Mouse (Mus musculus) megakaryocyte, embryonic 14.5 days (primary cell): ENCODE data around the gene Lin28b.

ENCODE experiments used
- FLI1 ChIP-seq: IDR thresholded peaks from 2 replicates; pipeline ENCODE4 v1.6.1; 2012; ENCODE audit warnings: low read length, inconsistent platforms, mixed read lengths
- GATA1 ChIP-seq: IDR thresholded peaks from 3 replicates; pipeline ENCODE4 v1.6.1; 2012; ENCODE audit warnings: mixed read lengths, low read length, inconsistent platforms, borderline replicate concordance

DNA sequence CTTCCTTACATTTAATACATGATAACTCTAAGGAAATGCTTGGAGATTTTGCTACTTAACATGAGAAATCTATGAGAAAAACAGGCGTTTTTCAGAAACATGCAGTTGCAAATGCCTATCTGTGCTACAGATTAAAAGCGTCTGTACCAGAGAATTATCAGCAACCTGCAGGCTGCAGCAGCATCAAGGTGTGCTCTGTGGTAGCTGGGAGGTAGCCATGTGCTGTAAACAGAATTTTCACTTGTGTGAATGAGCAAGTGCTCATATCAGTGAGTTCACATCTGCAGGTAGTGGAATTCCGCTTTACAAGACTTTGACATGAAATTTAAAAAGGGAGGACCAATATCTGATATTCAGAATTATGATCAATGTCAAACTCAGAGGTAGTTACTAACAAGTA is 107.9 kb downstream of the Lin28b start:
- TF ChIP-seq GATA1 (no peak), FLI1 (no peak)
